Mouse (Mus musculus): ENCODE measurements around the gene Adcyap1r1. TPM values are rescaled to one million over a fixed set of nuclear protein-coding genes. Genes with fewer than 3 reads are reported as not detected.

Gene Adcyap1r1
- total and polyA plus RNA-seq, 3 experiments = 4.4 to 4.8 (median 4.5) TPM

DNA sequence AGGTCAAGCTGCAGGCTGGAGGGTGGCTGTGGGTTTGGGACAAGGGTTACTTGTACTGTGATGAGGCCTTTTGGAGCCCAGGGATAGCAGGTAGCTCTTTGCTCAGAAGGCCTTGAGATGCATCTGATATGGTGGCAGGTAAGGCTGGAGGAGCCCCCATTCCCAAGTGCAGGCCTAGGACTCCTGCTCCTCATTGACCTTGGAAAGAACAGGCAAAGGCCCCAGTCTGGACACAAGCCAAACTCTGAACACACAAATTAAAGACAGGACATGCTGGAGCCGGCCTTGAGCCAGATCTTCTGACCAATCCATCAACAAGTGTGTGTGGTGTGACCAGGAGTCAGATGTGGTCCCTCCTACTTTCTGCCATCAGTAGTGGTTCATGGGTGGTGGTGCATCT, 1.8 kb downstream of the Adcyap1r1 start:
- Histone ChIP-seq H3K4me1 (ENCODE audit: control insufficient read depth, insufficient read depth, low read length) (0 out of 2 replicates have a peak, but pooled peaks cover 1% of the 10 kb centered on the region), H3K27ac (no peak overlapping the region; the same call in 1 of the 2 replicates), H3K79me2 (replicated peaks; ENCODE audit: control insufficient read depth, insufficient read depth, low read length) (no peaks in the 10 kb centered on the region), H3K36me3 (ENCODE audit: control insufficient read depth, insufficient read depth, low read length) (no peaks in the 10 kb centered on the region), H3K27me3 (ENCODE audit: control insufficient read depth, insufficient read depth, low read length) (peaks cover 2% of the 10 kb centered on the region), H3K4me3 (peak overlapping the region; percentile 52; the same call in 1 of the 2 replicates), H3K9ac (ENCODE audit: low read depth, low read length) (no peak overlapping the region)
- intact Hi-C loops (cut with DNase I) = loop anchor here (5.0 kb wide), 2 partner anchors 41 to 56 kb away; no protein-coding TSS in a partner anchor
- 17% methylated on average over 1 of the region's 1 CpGs for WGBS
- peak in 1 of 2 experiments; percentile 33 for DNase-seq
- no peak for TF ChIP-seq CTCF (IDR thresholded peaks at IDR 0.05)
- no peak for TF ChIP-seq EP300 (IDR thresholded peaks at IDR 0.05; ENCODE audit: insufficient read depth, low read depth, low read length)
- TF ChIP-seq POLR2A (IDR thresholded peaks at IDR 0.05; ENCODE audit: insufficient read depth, low read depth, low read length) = no peak

DNA sequence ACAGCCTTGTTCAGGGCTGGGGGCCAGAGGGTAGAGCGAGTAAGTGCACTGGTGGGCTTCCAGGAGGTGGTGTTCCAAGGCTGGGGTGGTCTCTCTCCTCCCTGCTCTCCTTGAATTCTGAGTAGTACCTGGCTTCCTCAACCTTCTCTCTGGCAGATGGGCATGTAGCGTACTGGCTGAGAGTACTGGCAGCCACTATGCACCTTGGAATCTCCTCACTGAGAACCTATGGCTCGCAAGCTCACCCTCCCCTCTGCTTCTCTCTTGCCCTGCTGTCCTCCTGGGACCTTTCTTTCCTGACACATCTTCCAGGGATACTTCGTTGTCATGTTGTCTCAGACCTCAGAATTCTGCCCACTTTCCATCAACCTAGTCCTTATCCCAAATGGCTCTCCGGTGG, 3.9 kb downstream of the Adcyap1r1 start:
- DNase-seq = no peak
- Histone ChIP-seq H3K4me1 (ENCODE audit: control insufficient read depth, insufficient read depth, low read length) (0 out of 2 replicates have a peak, but pooled peaks cover 1% of the 10 kb centered on the region), H3K9ac (ENCODE audit: low read depth, low read length) (no peak overlapping the region), H3K4me3 (no peak overlapping the region), H3K36me3 (ENCODE audit: control insufficient read depth, insufficient read depth, low read length) (no peaks in the 10 kb centered on the region), H3K27ac (no peak overlapping the region), H3K79me2 (replicated peaks; ENCODE audit: control insufficient read depth, insufficient read depth, low read length) (no peaks in the 10 kb centered on the region), H3K27me3 (ENCODE audit: control insufficient read depth, insufficient read depth, low read length) (peaks cover 2% of the 10 kb centered on the region)
- no peak for TF ChIP-seq EP300 (IDR thresholded peaks at IDR 0.05; ENCODE audit: insufficient read depth, low read depth, low read length)
- no peak for TF ChIP-seq CTCF (IDR thresholded peaks at IDR 0.05)
- no peak for TF ChIP-seq POLR2A (IDR thresholded peaks at IDR 0.05; ENCODE audit: insufficient read depth, low read depth, low read length)
- intact Hi-C loops (cut with DNase I) = no loop called here
- WGBS = 66% methylated on average over 5 of the region's 5 CpGs

DNA sequence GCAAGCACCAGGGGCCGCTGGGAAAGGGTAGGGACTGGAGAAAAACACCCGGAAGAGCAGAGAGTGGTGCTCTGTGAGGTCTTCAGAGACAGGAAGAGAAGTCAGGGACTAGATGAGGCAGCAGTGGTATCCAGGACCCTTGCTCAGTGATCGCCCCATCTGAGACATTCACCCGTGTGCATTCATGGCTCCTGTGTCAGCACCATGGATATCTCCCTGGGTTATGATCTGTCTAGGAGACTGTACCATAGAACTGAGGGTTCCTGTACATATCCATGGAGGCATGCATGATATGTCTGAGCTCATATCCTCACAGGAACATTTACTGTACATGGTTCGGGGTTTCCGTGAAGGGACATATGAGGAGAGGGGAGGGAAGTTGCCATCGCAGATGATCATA, 5.9 kb downstream of the Adcyap1r1 start:
- no peak overlapping the region for H3K27ac ChIP-seq
- no peak overlapping the region for H3K9ac ChIP-seq (ENCODE audit: low read depth, low read length)
- TF ChIP-seq EP300 (IDR thresholded peaks at IDR 0.05; ENCODE audit: insufficient read depth, low read depth, low read length) (no peak), POLR2A (IDR thresholded peaks at IDR 0.05; ENCODE audit: insufficient read depth, low read depth, low read length) (no peak), CTCF (IDR thresholded peaks at IDR 0.05) (no peak)
- WGBS = 64% methylated on average over 7 of the region's 7 CpGs
- H3K4me3 ChIP-seq = no peak overlapping the region
- no peaks in the 10 kb centered on the region for H3K36me3 ChIP-seq (ENCODE audit: control insufficient read depth, insufficient read depth, low read length)
- intact Hi-C loops (cut with DNase I) = no loop called here
- DNase-seq = no peak
- 0 out of 2 replicates have a peak, but pooled peaks cover 1% of the 10 kb centered on the region for H3K4me1 ChIP-seq (ENCODE audit: control insufficient read depth, insufficient read depth, low read length)
- H3K27me3 ChIP-seq (ENCODE audit: control insufficient read depth, insufficient read depth, low read length) = no peaks in the 10 kb centered on the region; the same call in 1 of the 2 replicates
- no peaks in the 10 kb centered on the region for H3K79me2 ChIP-seq (replicated peaks; ENCODE audit: control insufficient read depth, insufficient read depth, low read length)

DNA sequence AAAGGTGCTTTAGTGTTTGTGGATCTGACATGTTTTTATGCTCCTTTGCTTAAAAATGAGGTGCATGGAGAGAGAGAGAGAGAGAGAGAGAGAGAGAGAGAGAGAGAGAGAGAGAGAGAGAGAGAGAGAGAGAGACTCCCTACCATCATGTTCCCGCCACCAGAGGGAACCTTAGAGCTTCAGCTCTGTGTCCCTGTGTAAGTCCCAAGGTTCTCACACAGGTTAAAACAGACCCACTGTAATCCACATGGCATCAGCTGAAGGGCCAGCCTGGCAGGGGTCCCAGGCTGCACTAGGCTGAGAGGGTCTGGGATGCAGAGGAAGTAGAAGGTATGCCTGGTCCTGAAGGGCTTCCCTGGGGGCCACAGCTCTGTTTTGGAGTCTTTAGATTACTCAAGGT, 6.4 kb downstream of the Adcyap1r1 start:
- DNase-seq = no peak
- Histone ChIP-seq H3K79me2 (replicated peaks; ENCODE audit: control insufficient read depth, insufficient read depth, low read length) (no peaks in the 10 kb centered on the region), H3K27me3 (ENCODE audit: control insufficient read depth, insufficient read depth, low read length) (no peaks in the 10 kb centered on the region; the same call in 1 of the 2 replicates), H3K9ac (ENCODE audit: low read depth, low read length) (no peak overlapping the region), H3K4me3 (no peak overlapping the region), H3K4me1 (ENCODE audit: control insufficient read depth, insufficient read depth, low read length) (0 out of 2 replicates have a peak, but pooled peaks cover 1% of the 10 kb centered on the region), H3K27ac (no peak overlapping the region), H3K36me3 (ENCODE audit: control insufficient read depth, insufficient read depth, low read length) (no peaks in the 10 kb centered on the region)
- TF ChIP-seq CTCF (IDR thresholded peaks at IDR 0.05) (peak; percentile 42), POLR2A (IDR thresholded peaks at IDR 0.05; ENCODE audit: insufficient read depth, low read depth, low read length) (no peak), EP300 (IDR thresholded peaks at IDR 0.05; ENCODE audit: insufficient read depth, low read depth, low read length) (no peak)
- intact Hi-C loops (cut with DNase I) = no loop called here
- 38% methylated on average over 1 of the region's 1 CpGs for WGBS

DNA sequence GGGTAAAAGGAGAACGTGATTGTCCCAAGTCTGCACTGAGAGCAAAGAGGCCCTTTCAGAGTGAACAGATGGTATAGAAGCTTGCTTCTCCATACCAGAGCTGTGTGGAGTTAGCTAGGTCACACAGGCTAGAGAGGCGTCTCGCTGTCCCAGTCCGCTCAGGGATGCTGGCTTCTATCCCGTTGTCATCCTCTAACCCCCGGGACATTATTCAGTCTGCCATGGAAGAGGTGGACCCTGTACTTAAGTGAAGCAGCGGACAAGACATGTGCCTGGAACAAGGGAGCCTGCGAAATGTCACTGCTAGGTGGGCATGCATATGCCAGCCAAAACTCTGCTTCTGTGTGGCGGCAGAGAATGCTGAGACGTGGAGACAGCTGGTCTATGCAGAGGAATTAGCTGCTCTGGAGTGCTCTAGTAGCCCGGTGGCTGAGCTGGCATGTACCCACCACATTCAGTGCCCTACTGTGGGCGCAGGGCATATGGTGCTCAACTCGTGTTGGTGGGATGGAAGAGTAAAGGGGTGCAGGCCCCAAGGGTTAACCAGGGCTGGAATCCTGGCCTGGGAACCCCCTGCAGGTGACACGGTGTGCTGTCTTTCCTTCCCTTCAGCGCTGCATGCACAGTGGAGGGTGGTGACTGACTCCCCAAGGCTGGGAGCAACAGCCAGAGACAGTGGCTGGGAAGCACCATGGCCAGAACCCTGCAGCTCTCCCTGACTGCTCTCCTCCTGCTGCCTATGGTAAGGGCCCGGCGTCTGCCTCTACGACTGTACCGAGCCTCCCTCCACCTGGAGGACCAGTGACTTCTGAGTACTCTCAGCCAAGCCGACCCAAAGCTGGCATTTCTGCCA, 8.0 kb downstream of the Adcyap1r1 start:
- Histone ChIP-seq H3K27me3 (ENCODE audit: control insufficient read depth, insufficient read depth, low read length) (no peaks in the 10 kb centered on the region), H3K79me2 (replicated peaks; ENCODE audit: control insufficient read depth, insufficient read depth, low read length) (no peaks in the 10 kb centered on the region), H3K36me3 (ENCODE audit: control insufficient read depth, insufficient read depth, low read length) (no peaks in the 10 kb centered on the region), H3K4me1 (ENCODE audit: control insufficient read depth, insufficient read depth, low read length) (no peaks in the 10 kb centered on the region), H3K27ac (no peak overlapping the region), H3K9ac (ENCODE audit: low read depth, low read length) (no peak overlapping the region), H3K4me3 (no peak overlapping the region)
- DNase-seq = no peak
- intact Hi-C loops (cut with DNase I) = no loop called here
- TF ChIP-seq EP300 (IDR thresholded peaks at IDR 0.05; ENCODE audit: insufficient read depth, low read depth, low read length) (no peak), CTCF (IDR thresholded peaks at IDR 0.05) (no peak), POLR2A (IDR thresholded peaks at IDR 0.05; ENCODE audit: insufficient read depth, low read depth, low read length) (no peak)
- WGBS = 83% methylated on average over 20 of the region's 20 CpGs

DNA sequence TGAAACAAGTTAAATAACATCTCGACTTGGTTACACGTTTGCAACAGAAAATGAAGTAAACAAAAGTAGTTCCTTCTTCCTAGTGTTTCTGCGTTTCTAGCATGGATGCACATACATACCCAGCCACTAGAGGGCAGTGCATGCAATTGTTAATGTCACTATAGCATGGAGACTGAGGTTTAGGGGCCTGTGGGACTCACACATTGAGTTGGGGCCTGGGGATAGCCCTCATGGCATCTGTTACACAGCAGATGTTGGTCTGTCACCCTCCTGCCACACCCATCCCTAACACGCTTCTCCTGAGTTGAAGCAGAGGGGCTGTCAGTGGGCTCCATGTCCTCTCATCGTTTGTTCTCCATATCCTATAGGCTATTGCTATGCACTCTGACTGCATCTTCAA, 9.4 kb downstream of the Adcyap1r1 start:
- H3K4me3 ChIP-seq = no peak overlapping the region
- WGBS = 66% methylated on average over 5 of the region's 5 CpGs
- H3K36me3 ChIP-seq (ENCODE audit: control insufficient read depth, insufficient read depth, low read length) = no peaks in the 10 kb centered on the region
- intact Hi-C loops (cut with DNase I) = loop anchor here (1.0 kb wide), 1 partner anchor 44 kb away; no protein-coding TSS in a partner anchor
- no peaks in the 10 kb centered on the region for H3K79me2 ChIP-seq (replicated peaks; ENCODE audit: control insufficient read depth, insufficient read depth, low read length)
- no peak overlapping the region for H3K9ac ChIP-seq (ENCODE audit: low read depth, low read length)
- TF ChIP-seq POLR2A (IDR thresholded peaks at IDR 0.05; ENCODE audit: insufficient read depth, low read depth, low read length) = no peak
- TF ChIP-seq CTCF (IDR thresholded peaks at IDR 0.05) = peak; percentile 88
- TF ChIP-seq EP300 (IDR thresholded peaks at IDR 0.05; ENCODE audit: insufficient read depth, low read depth, low read length) = no peak
- DNase-seq = peak in 1 of 2 experiments; percentile 38
- peaks cover 3% of the 10 kb centered on the region; the same call in 1 of the 2 replicates for H3K4me1 ChIP-seq (ENCODE audit: control insufficient read depth, insufficient read depth, low read length)
- no peak overlapping the region for H3K27ac ChIP-seq
- H3K27me3 ChIP-seq (ENCODE audit: control insufficient read depth, insufficient read depth, low read length) = no peaks in the 10 kb centered on the region

Measured in heart, adult 2 months (tissue).